Mouse (Mus musculus): Measurements from ENCODE around the gene Bco2. TPM values are rescaled to one million over a fixed set of nuclear protein-coding genes. Genes with fewer than 3 reads are reported as not detected.

The Bco2 gene
- 0.27 and 0.43 TPM in 2 replicates for polyA plus RNA-seq (2012; rRNA removed)

DNA sequence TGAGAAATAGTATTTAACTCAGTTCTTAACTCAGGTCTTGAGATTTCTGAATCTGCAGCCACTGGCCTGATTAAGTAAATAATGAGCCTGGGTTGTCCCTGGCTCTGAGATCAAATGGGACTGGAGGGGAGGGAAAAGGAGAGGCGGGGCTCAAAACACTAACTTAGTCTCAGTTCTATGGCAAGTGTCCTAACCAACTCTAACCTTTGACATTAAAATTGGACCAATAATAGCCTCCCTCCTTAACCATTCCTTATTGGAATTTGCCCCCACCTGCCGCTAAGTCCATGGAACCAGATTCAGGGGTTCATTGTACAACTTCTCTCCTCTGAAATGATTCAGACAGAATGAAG lies at the start of gene Bco2:
TSS of gene Bco2 (minus strand) at position 88 of the 353 bp plus-strand sequence.

DNA sequence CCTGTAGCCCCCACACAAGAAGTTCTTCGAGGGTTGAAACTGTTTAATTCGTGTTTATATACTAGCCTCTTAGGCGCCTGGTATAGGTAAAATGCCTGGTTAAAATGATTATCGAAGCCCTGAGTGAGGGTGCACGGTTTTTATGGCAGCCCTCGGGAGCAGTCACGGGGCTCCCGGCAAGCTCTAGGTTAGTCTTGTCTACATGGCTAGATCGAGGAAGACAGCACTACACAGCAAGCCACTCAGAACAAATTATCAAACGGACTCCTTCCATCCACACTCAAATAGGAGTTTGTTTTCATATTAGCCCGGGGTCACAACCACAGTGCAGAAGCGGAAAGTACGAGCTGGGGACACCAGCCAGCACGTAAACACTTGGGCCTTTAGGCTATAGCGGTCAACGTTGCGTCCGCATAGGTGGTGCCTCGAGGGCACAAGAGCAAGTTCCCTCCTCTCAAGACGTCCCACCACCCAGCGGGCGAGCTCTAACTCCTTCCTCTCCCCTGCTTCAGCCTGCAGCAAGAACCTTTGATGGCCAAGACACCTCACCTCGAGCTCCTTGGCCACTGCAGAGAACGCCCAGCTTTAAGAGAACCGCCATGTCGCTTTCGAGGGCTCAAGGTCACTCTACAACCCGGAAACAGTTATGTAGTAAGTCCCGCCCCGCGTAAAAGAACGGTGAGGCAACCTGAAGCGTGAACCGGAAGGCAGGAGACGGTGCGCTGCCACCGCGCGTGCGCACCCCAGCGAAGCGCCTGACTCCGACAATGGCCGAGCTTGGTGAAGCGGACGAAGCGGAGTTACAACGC lies 48.4 kb upstream of the Bco2 start, which contains the start of the genes Sdhd and Timm8b:
TSS of gene Sdhd (minus strand) at position 624 of the 809 bp plus-strand sequence.
TSS of gene Timm8b (plus strand) at position 722 of the 809 bp plus-strand sequence.

DNA sequence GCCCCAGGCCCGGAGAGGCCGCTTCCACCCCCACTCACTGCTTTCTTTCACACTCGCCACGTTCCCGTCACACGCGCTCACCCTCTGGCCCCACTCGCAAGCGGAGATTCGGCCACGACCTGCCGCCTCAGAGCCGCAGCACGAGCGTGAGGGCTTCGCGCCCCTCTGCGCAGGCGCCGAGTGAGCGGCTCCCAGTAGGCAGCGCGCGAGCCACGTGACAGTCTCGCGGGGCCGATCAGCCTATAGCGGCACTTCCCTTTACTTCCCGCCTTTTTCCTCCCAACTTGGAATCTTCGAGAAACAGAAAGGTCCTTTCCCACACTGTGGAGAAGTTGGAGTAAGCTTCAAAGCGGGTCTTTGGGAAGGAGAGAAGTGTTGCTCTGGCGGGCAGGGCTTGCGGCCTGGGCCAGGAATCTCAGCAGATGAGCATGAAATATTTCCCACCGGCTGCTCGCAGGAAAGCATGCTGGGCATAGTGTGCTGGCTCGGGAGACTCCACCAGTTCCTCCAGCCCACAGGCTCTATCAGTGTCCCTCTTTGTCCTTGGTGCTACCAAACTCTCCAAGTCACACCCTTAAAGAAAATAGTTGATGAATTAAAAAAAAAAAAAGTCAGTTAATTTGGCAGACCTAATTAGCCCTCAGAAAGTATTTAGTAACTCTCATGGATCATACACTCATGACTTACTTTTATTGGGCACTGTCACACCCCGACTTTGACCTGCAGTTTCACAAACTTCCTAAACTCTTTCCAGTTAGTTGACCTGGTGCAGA lies 6.3 kb upstream of the Bco2 start, which contains the start of gene Tex12:
TSS of gene Tex12 (minus strand) at position 181 of the 773 bp plus-strand sequence.

DNA sequence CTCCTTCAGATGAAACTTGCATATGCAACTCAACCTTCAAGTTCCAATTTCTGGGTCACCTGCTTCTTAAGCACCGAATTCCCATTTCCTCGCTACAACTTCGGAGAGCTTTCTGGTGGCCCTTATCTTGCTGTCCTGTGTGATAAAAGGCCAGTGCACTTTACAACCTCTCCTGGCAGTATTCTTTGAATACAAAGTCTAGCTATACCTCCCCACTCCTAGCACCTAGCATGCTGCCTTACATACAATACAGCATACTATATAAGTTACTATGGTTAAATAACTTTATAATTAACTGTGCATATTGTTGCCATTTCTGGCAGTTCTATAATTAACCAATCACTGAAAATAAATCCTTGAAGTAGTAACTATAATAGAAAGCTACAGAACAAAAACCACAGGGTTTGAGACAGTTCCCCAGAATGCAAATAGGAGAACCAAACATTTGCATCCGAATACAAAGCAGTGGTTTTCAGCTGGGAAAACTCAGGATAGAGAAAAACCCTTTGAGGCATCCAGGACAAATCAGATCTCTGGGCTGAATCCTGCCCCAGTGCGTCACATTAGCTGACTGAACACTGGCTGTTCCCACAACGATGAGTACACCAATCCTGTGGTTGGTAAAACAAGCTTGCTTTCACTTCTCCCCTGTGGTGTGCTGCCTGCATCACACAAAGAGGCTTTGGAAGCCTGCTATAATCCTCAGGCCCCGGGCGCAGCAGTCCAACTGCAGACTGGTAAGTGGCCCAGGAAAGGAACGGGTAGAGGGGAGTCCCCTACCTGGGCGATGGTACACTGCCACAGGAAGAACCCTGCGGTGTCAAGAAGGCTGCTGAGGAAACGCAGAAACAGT lies 514 bp downstream of the Bco2 start, which contains the start of gene Il18:
TSS of gene Il18 (plus strand) at position 587 of the 853 bp plus-strand sequence.

DNA sequence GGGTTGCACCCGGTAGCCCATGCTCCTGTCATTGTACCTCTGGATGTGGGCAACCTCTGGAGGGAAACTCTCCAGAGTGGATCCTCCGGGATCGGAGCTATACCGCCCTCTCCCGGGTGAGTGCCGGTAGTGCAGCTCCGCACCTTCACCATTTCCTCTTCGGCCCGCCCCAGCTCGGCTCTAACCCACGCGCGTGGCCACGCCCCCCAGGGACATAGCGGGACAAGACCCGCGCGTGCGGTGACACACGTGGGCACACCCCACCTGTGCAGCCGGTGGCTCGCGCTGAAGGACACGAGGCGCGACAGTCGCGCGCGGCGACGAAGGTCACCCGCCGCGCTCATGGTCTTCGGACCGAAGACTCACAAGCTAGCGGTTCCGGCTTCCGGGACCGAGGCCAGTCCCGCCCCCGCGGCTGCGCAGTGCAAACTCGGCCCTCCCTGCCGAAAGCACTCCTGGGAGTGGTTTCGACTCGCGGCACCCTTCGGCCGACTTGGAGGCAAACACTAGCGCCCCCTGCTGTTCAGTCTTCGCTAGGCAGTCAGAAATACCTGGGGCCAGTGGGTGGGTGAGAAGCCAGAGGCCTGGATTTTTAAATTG lies 26.6 kb downstream of the Bco2 start, which contains the start of gene Pts:
TSS of gene Pts (minus strand) at position 432 of the 600 bp plus-strand sequence.

DNA sequence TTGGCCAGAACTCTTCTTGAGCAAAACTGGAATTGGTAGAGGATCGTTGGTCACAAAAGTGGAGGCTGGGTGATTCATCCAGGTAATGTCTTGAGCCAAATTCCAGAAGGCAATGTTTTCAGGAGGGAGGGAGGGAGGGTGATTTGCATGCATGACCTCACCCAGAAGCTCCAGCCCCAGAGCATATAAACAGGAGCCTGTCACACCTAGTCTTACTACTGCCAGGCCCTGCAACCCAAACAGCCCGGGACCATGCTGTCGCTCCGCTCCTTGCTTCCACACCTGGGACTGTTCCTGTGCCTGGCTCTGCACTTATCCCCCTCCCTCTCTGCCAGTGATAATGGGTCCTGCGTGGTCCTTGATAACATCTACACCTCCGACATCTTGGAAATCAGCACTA lies 60.7 kb downstream of the Bco2 start, which contains the start of gene Plet1:
TSS of gene Plet1 (plus strand) at position 215 of the 400 bp plus-strand sequence.

Other genes starting within 250 kb of the Bco2 start
- 30.7 and 85.6 TPM in 2 replicates for gene Rpl10-ps3, start 210.2 kb downstream of the Bco2 start, polyA plus RNA-seq (2012; rRNA removed)
- 0.12 and 0.70 TPM in 2 replicates for gene Plet1, start 60.7 kb downstream of the Bco2 start, polyA plus RNA-seq (2012; rRNA removed)
- gene Pts, start 26.5 kb downstream of the Bco2 start, polyA plus RNA-seq (2012; rRNA removed) = 65.7 and 82.4 TPM in 2 replicates
- gene Il18, start 354 bp downstream of the Bco2 start, polyA plus RNA-seq (2012; rRNA removed) = 9.3 and 11.2 TPM in 2 replicates
- gene Tex12, start 6.1 kb upstream of the Bco2 start, polyA plus RNA-seq (2012; rRNA removed) = not detected in 2 replicates
- gene Sdhd, start 48.6 kb upstream of the Bco2 start, polyA plus RNA-seq (2012; rRNA removed) = 135 and 195 TPM in 2 replicates
- 232 and 356 TPM in 2 replicates for gene Timm8b, start 48.7 kb upstream of the Bco2 start, polyA plus RNA-seq (2012; rRNA removed)
- gene Pih1d2, start 62.1 kb upstream of the Bco2 start, polyA plus RNA-seq (2012; rRNA removed) = 3.7 and 5.6 TPM in 2 replicates
- 25.3 and 25.7 TPM in 2 replicates for gene Nkapd1, start 62.3 kb upstream of the Bco2 start, polyA plus RNA-seq (2012; rRNA removed)
- 23.5 and 38.3 TPM in 2 replicates for gene Dlat, start 104.6 kb upstream of the Bco2 start, polyA plus RNA-seq (2012; rRNA removed)
- 14.7 and 22.5 TPM in 2 replicates for gene Dixdc1, start 184.3 kb upstream of the Bco2 start, polyA plus RNA-seq (2012; rRNA removed)
- gene 2310030G06Rik, start 191.4 kb upstream of the Bco2 start, polyA plus RNA-seq (2012; rRNA removed) = 0.92 and 2.1 TPM in 2 replicates
- gene Cryab, start 196.1 kb upstream of the Bco2 start, polyA plus RNA-seq (2012; rRNA removed) = 7.3 and 17.7 TPM in 2 replicates
- 4.3 and 8.2 TPM in 2 replicates for gene Hspb2, start 197.2 kb upstream of the Bco2 start, polyA plus RNA-seq (2012; rRNA removed)
- gene Fdxacb1, start 213.1 kb upstream of the Bco2 start, polyA plus RNA-seq (2012; rRNA removed) = 6.9 and 8.4 TPM in 2 replicates
- gene Alg9, start 219.8 kb upstream of the Bco2 start, polyA plus RNA-seq (2012; rRNA removed) = 19.4 and 30.9 TPM in 2 replicates
- 16.9 and 36.4 TPM in 2 replicates for gene 1110032A03Rik, start 220.3 kb upstream of the Bco2 start, polyA plus RNA-seq (2012; rRNA removed)